Mouse (Mus musculus): ENCODE results near the gene Ugt1a7c. TPM values are rescaled to one million over a fixed set of nuclear protein-coding genes. Genes with fewer than 3 reads are reported as not detected.

The Ugt1a7c gene
- total and polyA plus RNA-seq, 3 experiments, result not detected

DNA sequence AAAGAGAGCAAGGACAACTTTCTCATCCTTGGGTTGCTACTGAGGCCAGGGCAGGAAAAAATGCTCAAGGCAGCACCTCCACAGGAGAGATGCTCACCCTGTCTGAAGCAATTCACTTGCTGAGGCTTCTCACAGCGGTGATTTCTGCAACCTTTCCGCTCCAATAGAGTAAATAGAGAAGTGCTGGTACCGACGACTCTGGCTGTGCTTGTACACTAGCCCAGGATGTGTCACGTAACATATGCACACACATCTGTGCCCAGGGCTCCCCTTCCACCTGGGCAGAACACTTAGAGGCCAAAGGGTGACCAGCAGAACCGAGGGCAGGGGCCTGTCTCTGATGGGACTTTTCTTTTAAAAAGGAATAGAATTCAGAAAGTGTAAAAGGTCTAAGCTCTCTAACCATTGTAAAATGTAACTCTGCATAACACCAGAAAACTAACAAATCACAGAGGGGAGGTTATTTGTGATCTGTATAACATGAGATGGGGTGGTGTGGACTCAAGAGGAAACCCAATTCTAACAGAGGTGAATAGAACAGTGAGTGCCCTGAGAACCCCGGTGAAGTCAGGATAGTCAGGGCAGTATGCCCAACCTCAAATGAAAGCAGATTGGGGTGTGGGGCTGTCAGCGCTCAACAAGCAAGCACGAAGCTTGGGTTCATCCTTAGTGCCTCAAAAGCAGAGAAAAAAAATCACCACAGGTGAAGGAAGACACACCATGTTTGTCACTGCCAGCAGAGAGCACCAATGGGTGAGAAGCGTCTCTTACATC lies 165.9 kb downstream of the Ugt1a7c start:
- no peak overlapping the region for H3K27ac ChIP-seq (ENCODE audit: control insufficient read depth, low read depth, low read length)
- TF ChIP-seq RAD21 (IDR thresholded peaks at IDR 0.05; ENCODE audit: low read depth, low read length) (no peak), NRF1 (IDR thresholded peaks at IDR 0.05; ENCODE audit: insufficient read depth, low read depth, low read length, poor library complexity, severe bottlenecking) (no peak), ZMIZ1 (IDR thresholded peaks at IDR 0.05; ENCODE audit: low read depth, low read length) (no peak), POLR2AphosphoS2 (IDR thresholded peaks at IDR 0.05; ENCODE audit: low read length) (no peak; the same call in 1 of the 2 replicates), EP300 (IDR thresholded peaks at IDR 0.05; ENCODE audit: low read depth in 1 of 2, low read length in 2 of 2) (no peak), POLR2AphosphoS5 (IDR thresholded peaks at IDR 0.05; ENCODE audit: borderline replicate concordance, low read depth, low read length) (no peak), MYB (IDR thresholded peaks at IDR 0.05; ENCODE audit: low read depth, low read length) (no peak), MAFK (IDR thresholded peaks at IDR 0.05; ENCODE audit: borderline replicate concordance, low read depth, low read length) (no peak), RCOR1 (IDR thresholded peaks at IDR 0.05; ENCODE audit: low read depth, low read length) (no peak), CHD1 (IDR thresholded peaks at IDR 0.05; ENCODE audit: low read depth, low read length) (no peak), E2F4 (IDR thresholded peaks at IDR 0.05; ENCODE audit: borderline replicate concordance, low read depth, low read length) (no peak; the same call in 1 of the 2 replicates), ZC3H11A (IDR thresholded peaks at IDR 0.05; ENCODE audit: low read depth, low read length) (no peak), JUND (IDR thresholded peaks at IDR 0.05; ENCODE audit: low read depth, low read length) (no peak), ELF1 (IDR thresholded peaks at IDR 0.05; ENCODE audit: low read depth, low read length) (no peak)
- no peaks in the 10 kb centered on the region for H3K9me3 ChIP-seq (replicated peaks; ENCODE audit: insufficient read depth, low read length)
- no peak overlapping the region for H3K4me3 ChIP-seq (ENCODE audit: control insufficient read depth in 1 of 2, insufficient read depth in 1 of 2, low read depth in 2 of 2, low read length in 2 of 2)
- no peak for DNase-seq (ENCODE audit: low read depth, low spot score)
- no peaks in the 10 kb centered on the region for H3K27me3 ChIP-seq (ENCODE audit: control insufficient read depth in 1 of 2, insufficient read depth in 2 of 2, low read length in 2 of 2)
- no peaks in the 10 kb centered on the region for H3K79me2 ChIP-seq (ENCODE audit: control insufficient read depth, insufficient read depth, low read length, poor library complexity)
- peaks cover 7 to 17% of the 10 kb centered on the region in 2 experiments for H3K4me1 ChIP-seq (ENCODE audit: control insufficient read depth in 1 of 2, insufficient read depth in 2 of 2, low read length in 2 of 2)
- H3K36me3 ChIP-seq (ENCODE audit: control insufficient read depth in 1 of 2, insufficient read depth in 2 of 2, low read length in 2 of 2), result peaks cover 6 to 24% of the 10 kb centered on the region in 2 experiments
- no peak overlapping the region for H3K9ac ChIP-seq (ENCODE audit: control insufficient read depth, low read depth, low read length, poor library complexity, severe bottlenecking)

DNA sequence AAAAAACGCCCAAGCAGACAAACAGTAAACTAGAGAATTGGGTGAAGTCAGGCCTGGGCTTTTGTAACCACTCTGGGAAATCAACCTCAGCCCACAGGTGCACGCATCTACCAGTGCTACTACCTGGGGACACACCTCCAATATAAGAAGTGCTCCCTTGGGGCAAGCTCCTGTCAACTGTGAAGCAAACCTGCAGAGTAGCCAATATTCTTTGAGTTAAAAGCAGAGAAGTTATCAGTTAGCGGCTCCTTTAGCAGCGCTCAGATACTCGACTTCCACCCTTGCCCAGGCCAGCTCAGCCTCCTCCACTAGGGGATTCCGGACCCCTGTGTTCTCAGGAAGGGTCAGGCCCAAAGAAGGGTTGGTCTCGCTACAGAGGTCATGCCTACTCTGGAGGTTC lies 166.8 kb downstream of the Ugt1a7c start:
- Histone ChIP-seq H3K36me3 (ENCODE audit: control insufficient read depth in 1 of 2, insufficient read depth in 2 of 2, low read length in 2 of 2) (peaks cover 14 to 24% of the 10 kb centered on the region in 2 experiments), H3K27me3 (ENCODE audit: control insufficient read depth in 1 of 2, insufficient read depth in 2 of 2, low read length in 2 of 2) (no peaks in the 10 kb centered on the region), H3K27ac (ENCODE audit: control insufficient read depth, low read depth, low read length) (peak overlapping the region; percentile 31; the same call in 1 of the 2 replicates), H3K79me2 (ENCODE audit: control insufficient read depth, insufficient read depth, low read length, poor library complexity) (no peaks in the 10 kb centered on the region), H3K9me3 (replicated peaks; ENCODE audit: insufficient read depth, low read length) (no peaks in the 10 kb centered on the region), H3K4me1 (ENCODE audit: control insufficient read depth in 1 of 2, insufficient read depth in 2 of 2, low read length in 2 of 2) (peaks cover 7 to 17% of the 10 kb centered on the region in 2 experiments), H3K9ac (ENCODE audit: control insufficient read depth, low read depth, low read length, poor library complexity, severe bottlenecking) (no peak overlapping the region), H3K4me3 (ENCODE audit: control insufficient read depth in 1 of 2, insufficient read depth in 1 of 2, low read depth in 2 of 2, low read length in 2 of 2) (no peak overlapping the region)
- peak; percentile 49 for DNase-seq (ENCODE audit: low read depth, low spot score)
- peak; percentile 20; the same call in 1 of the 2 replicates for TF ChIP-seq NELFE (IDR thresholded peaks at IDR 0.05; ENCODE audit: low read depth, low read length)
- peak; percentile 13; the same call in 1 of the 2 replicates for TF ChIP-seq SMC3 (IDR thresholded peaks at IDR 0.05; ENCODE audit: low read depth, low read length)
- TF ChIP-seq EP300 (IDR thresholded peaks at IDR 0.05; ENCODE audit: low read depth in 1 of 2, low read length in 2 of 2), result 0 out of 4 replicates have a peak, but pooled peaks of 1 of the 2 experiments have one; percentile 5
- TF ChIP-seq MAX (IDR thresholded peaks at IDR 0.05; ENCODE audit: low read length), result 0 out of 2 replicates have a peak, but pooled peaks have one; percentile 1
- TF ChIP-seq POLR2A (IDR thresholded peaks at IDR 0.05; ENCODE audit: control insufficient read depth in 1 of 2, insufficient read depth in 1 of 2, low read depth in 1 of 2, low read length in 2 of 2, poor library complexity in 1 of 2), result no peak; a peak in 2 of 4 replicates
- peak; percentile 61; the same call in 1 of the 2 replicates for TF ChIP-seq ZMIZ1 (IDR thresholded peaks at IDR 0.05; ENCODE audit: low read depth, low read length)
